Mouse (Mus musculus) MEL (cell line): Measurements from ENCODE around the gene Lrrk1.

Experiments
- CTCF ChIP-seq, 3 experiments: IDR thresholded peaks in 2 of 3; conservative IDR thresholded peaks in 1 of 3; 2 replicates each; pipeline ENCODE4 v1.5.1; 2011 to 2012; ENCODE audit warnings: low read length in 3 of 3, low read depth in 2 of 3, mild to moderate bottlenecking in 2 of 3, improper control_type of control experiment in 1 of 3, inconsistent platforms in 1 of 3, mixed read lengths in 1 of 3, moderate library complexity in 1 of 3; ENCODE audit not compliant: control insufficient read depth in 1 of 3, insufficient read depth in 1 of 3, poor library complexity in 1 of 3, severe bottlenecking in 1 of 3
- MAX ChIP-seq: IDR thresholded peaks from 2 replicates; pipeline ENCODE4 v1.6.1; 2011; ENCODE audit warnings: low read length, improper control_type of control experiment
- POLR2A ChIP-seq, 2 experiments: IDR thresholded peaks; 2 replicates each; pipeline ENCODE4 v1.6.1; 2011 to 2012; ENCODE audit warnings: low read length in 2 of 2, mild to moderate bottlenecking in 2 of 2, control low read depth in 1 of 2, improper control_type of control experiment in 1 of 2, low read depth in 1 of 2, moderate library complexity in 1 of 2; ENCODE audit not compliant: control insufficient read depth in 1 of 2, insufficient read depth in 1 of 2, poor library complexity in 1 of 2
- POLR2AphosphoS2 ChIP-seq: IDR thresholded peaks from 2 replicates; pipeline ENCODE4 v1.6.1; 2011; ENCODE audit warnings: low read length, improper control_type of control experiment
- TAL1 ChIP-seq: IDR thresholded peaks from 2 replicates; pipeline ENCODE4 v1.6.1; 2012; ENCODE audit warnings: mild to moderate bottlenecking, inconsistent platforms, low read length, moderate library complexity, mixed read lengths
- USF2 ChIP-seq, 2 experiments: IDR thresholded peaks; 2 replicates each; pipeline ENCODE4 v1.6.1; 2011 to 2012; ENCODE audit warnings: improper control_type of control experiment in 2 of 2, low read length in 2 of 2, borderline replicate concordance in 1 of 2, inconsistent platforms in 1 of 2, low read depth in 1 of 2, mild to moderate bottlenecking in 1 of 2; ENCODE audit not compliant: insufficient read depth in 1 of 2
- ZC3H11A ChIP-seq: IDR thresholded peaks from 2 replicates; pipeline ENCODE4 v1.6.1; 2012; ENCODE audit warnings: low read depth, mild to moderate bottlenecking, inconsistent platforms, low read length, improper control_type of control experiment

- TF ChIP-seq MAX (no peak), USF2 (IDR thresholded peaks at IDR 0.05; ENCODE audit: borderline replicate concordance in 1 of 2, insufficient read depth in 1 of 2, low read depth in 1 of 2, low read length in 2 of 2) (no peak), CTCF (IDR thresholded peaks at IDR 0.05 in 2 of 3, conservative IDR thresholded peaks at IDR 0.05 in 1 of 3; ENCODE audit: control insufficient read depth in 1 of 3, insufficient read depth in 1 of 3, low read depth in 2 of 3, low read length in 3 of 3, poor library complexity in 1 of 3, severe bottlenecking in 1 of 3) (no peak), POLR2A (IDR thresholded peaks at IDR 0.05; ENCODE audit: control insufficient read depth in 1 of 2, insufficient read depth in 1 of 2, low read depth in 1 of 2, low read length in 2 of 2, poor library complexity in 1 of 2) (no peak), TAL1 (no peak), POLR2AphosphoS2 (no peak), ZC3H11A (no peak)
Observed at GRCm38 (mm10) chr7:66229433-66229832, 158.7 kb downstream of the Lrrk1 start.
